Mouse (Mus musculus): ENCODE measurements around the gene Nemp2. TPM values are rescaled to one million over a fixed set of nuclear protein-coding genes. Genes with fewer than 3 reads are reported as not detected.
A peak's percentile ranks its signal among the peaks of the same experiment; 100 is the strongest.

Gene Nemp2
- polyA plus RNA-seq, 1 experiment from 2014 or later: 9.3 TPM

DNA sequence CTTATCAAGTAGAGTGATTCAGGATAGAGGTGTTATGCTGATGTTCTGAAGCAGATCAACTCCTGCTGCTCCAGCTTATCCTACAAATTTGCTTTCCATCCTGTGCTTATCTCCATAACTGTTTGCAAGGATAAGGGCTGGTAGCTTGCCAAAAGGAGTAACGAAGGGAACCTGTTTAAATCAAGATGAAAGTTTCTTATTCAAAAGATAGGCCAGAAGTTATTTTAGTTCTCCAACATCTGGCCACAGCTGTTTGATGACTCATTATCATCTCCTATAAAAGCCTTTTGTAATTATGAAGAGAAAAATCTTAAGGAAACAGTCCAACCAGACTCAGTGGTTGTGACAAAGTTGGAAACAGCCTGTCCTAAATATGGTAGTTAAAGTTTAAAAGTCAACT, 12.3 kb upstream of the Nemp2 start:
- no peak overlapping the region for H3K9ac ChIP-seq (replicated peaks; ENCODE audit: low read depth, low read length)
- no peaks in the 10 kb centered on the region for H3K36me3 ChIP-seq (ENCODE audit: control insufficient read depth, insufficient read depth)
- H3K4me3 ChIP-seq (replicated peaks; ENCODE audit: low read length): no peak overlapping the region
- no peaks in the 10 kb centered on the region for H3K27me3 ChIP-seq (replicated peaks; ENCODE audit: control insufficient read depth, insufficient read depth, low read length)
- H3K27ac ChIP-seq (ENCODE audit: low read length): no peak overlapping the region
- no peak for ATAC-seq
- no peak overlapping the region for H3K4me2 ChIP-seq (ENCODE audit: low read length)
- no peaks in the 10 kb centered on the region for H3K4me1 ChIP-seq (replicated peaks; ENCODE audit: control insufficient read depth, insufficient read depth, low read length)
- H3K9me3 ChIP-seq (ENCODE audit: control insufficient read depth, low read length): no peaks in the 10 kb centered on the region
- 60% methylated on average over 1 of the region's 1 CpGs for WGBS

DNA sequence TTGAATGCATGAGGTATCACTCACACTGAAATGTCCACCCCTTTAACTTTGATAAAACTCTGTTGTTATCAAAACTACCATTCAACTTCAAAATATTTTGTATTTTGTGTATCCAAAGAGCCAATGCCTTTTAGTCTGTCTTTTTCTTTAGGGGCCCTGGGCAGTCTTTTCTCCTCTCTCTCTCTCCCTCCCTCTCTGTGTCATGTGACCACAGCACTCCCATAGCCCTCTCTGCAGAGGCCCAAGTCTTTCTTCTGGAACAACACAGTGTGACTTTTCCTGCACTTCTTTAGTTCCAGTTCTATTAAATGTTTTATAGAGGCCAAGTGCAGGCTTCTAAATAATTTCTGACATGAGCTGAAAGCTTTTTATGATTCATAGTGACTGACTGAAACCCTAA, 10.1 kb upstream of the Nemp2 start:
- H3K4me2 ChIP-seq (ENCODE audit: low read length): no peak overlapping the region
- H3K27ac ChIP-seq (ENCODE audit: low read length): no peak overlapping the region
- H3K9me3 ChIP-seq (ENCODE audit: control insufficient read depth, low read length): no peaks in the 10 kb centered on the region
- H3K36me3 ChIP-seq (ENCODE audit: control insufficient read depth, insufficient read depth): no peaks in the 10 kb centered on the region
- H3K9ac ChIP-seq (replicated peaks; ENCODE audit: low read depth, low read length): no peak overlapping the region
- H3K4me1 ChIP-seq (replicated peaks; ENCODE audit: control insufficient read depth, insufficient read depth, low read length): no peaks in the 10 kb centered on the region
- no peak for ATAC-seq
- no peaks in the 10 kb centered on the region for H3K27me3 ChIP-seq (replicated peaks; ENCODE audit: control insufficient read depth, insufficient read depth, low read length)
- H3K4me3 ChIP-seq (replicated peaks; ENCODE audit: low read length): no peak overlapping the region

DNA sequence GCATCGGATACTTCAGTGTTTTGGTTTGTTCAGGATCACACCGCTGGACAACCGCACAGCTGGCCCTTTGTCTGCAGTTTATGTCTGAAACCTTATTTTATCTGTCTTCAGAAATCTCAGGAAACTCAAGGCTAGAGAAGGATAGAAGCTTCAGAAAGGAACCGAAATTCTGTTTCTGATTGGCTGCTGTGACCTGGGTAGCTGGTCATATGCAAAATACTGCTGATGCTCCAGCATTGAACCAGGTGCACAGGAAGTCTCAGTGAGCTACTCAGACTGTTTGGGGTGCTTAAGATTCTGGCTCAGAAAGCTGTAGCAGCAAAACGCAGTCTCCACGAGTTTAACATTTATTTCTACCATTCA, 415 bp downstream of the Nemp2 start:
- under 1% methylated on average over 6 of the region's 6 CpGs for WGBS
- Histone ChIP-seq H3K27me3 (replicated peaks; ENCODE audit: control insufficient read depth, insufficient read depth, low read length) (no peaks in the 10 kb centered on the region), H3K4me1 (replicated peaks; ENCODE audit: control insufficient read depth, insufficient read depth, low read length) (peaks cover 14% of the 10 kb centered on the region), H3K4me3 (replicated peaks; ENCODE audit: low read length) (peak overlapping the region; percentile 59), H3K9me3 (ENCODE audit: control insufficient read depth, low read length) (no peaks in the 10 kb centered on the region), H3K27ac (ENCODE audit: low read length) (peak overlapping the region; percentile 62), H3K4me2 (ENCODE audit: low read length) (peak overlapping the region; percentile 71), H3K9ac (replicated peaks; ENCODE audit: low read depth, low read length) (peak overlapping the region; percentile 69), H3K36me3 (ENCODE audit: control insufficient read depth, insufficient read depth) (no peaks in the 10 kb centered on the region)
- ATAC-seq: peak; percentile 80

DNA sequence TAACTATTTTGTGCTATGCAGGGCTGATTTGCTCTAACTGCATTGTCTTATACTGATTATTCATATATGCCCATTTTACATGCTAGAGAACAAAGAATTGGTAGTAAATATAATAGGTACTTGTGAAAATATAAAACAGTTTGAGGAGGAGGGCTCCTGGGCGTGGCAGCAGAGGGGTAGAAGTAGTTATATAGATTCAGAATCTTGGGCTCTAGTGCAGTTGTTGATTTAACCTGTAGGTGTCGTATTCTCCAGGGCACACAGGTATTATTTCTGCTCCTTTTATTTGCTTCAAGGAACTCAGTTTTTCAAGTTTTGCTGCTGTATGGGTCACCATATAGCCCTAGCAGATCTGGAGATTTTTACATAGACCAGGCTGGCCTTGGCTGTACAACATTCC, 1.1 kb downstream of the Nemp2 start:
- no peak overlapping the region for H3K27ac ChIP-seq (ENCODE audit: low read length)
- H3K27me3 ChIP-seq (replicated peaks; ENCODE audit: control insufficient read depth, insufficient read depth, low read length): no peaks in the 10 kb centered on the region
- H3K4me2 ChIP-seq (ENCODE audit: low read length): peak overlapping the region; percentile 71
- no peaks in the 10 kb centered on the region for H3K36me3 ChIP-seq (ENCODE audit: control insufficient read depth, insufficient read depth)
- peak overlapping the region; percentile 59 for H3K4me3 ChIP-seq (replicated peaks; ENCODE audit: low read length)
- peaks cover 14% of the 10 kb centered on the region for H3K4me1 ChIP-seq (replicated peaks; ENCODE audit: control insufficient read depth, insufficient read depth, low read length)
- no peaks in the 10 kb centered on the region for H3K9me3 ChIP-seq (ENCODE audit: control insufficient read depth, low read length)
- H3K9ac ChIP-seq (replicated peaks; ENCODE audit: low read depth, low read length): peak overlapping the region; percentile 69
- no peak for ATAC-seq
- WGBS: 55% methylated on average over 2 of the region's 2 CpGs

DNA sequence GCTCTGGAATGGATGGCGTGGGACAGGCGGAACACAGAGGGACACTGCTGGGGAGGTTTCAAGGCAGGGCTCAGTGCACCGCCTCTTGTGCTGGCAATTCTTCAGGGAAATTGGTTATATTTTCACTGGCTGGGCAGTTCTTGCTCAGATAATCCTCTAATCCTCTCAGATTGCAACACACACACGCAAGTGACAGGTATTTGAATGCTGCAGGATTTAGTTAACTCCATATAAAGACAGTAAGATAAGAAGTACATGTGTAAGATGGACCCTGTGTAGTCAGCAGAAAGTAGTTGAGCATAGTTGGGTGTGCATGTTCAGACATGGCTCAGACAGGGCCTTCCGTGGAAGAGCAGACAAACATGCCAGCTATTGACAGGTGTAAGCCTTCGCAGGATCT, 3.7 kb downstream of the Nemp2 start:
- no peaks in the 10 kb centered on the region for H3K36me3 ChIP-seq (ENCODE audit: control insufficient read depth, insufficient read depth)
- no peak overlapping the region for H3K27ac ChIP-seq (ENCODE audit: low read length)
- no peak overlapping the region for H3K9ac ChIP-seq (replicated peaks; ENCODE audit: low read depth, low read length)
- peaks cover 14% of the 10 kb centered on the region for H3K4me1 ChIP-seq (replicated peaks; ENCODE audit: control insufficient read depth, insufficient read depth, low read length)
- WGBS: 95% methylated on average over 6 of the region's 6 CpGs
- no peak overlapping the region for H3K4me3 ChIP-seq (replicated peaks; ENCODE audit: low read length)
- no peak for ATAC-seq
- no peaks in the 10 kb centered on the region for H3K9me3 ChIP-seq (ENCODE audit: control insufficient read depth, low read length)
- no peaks in the 10 kb centered on the region for H3K27me3 ChIP-seq (replicated peaks; ENCODE audit: control insufficient read depth, insufficient read depth, low read length)
- H3K4me2 ChIP-seq (ENCODE audit: low read length): no peak overlapping the region

DNA sequence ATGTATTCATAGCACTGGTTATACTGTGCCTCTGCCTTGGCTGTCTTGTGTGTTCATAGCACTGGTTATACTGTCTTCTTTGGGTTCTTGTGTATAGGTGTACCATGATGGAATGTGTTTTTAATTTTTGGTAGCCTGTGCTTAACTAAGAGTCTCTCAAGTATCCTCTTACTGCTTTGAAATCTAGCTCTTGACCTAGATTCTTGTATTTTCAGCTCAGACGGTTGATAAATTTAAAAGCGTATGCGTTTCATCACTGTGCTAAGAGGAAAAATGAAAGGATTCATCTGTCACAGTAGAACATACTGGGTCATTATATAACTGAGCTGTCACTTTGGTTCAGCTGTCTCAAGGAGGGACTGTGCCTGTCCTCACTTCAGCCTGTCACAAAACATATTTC, 5.4 kb downstream of the Nemp2 start:
- H3K4me1 ChIP-seq (replicated peaks; ENCODE audit: control insufficient read depth, insufficient read depth, low read length): peaks cover 14% of the 10 kb centered on the region
- 95% methylated on average over 3 of the region's 3 CpGs for WGBS
- ATAC-seq: no peak
- no peak overlapping the region for H3K9ac ChIP-seq (replicated peaks; ENCODE audit: low read depth, low read length)
- H3K9me3 ChIP-seq (ENCODE audit: control insufficient read depth, low read length): no peaks in the 10 kb centered on the region
- H3K36me3 ChIP-seq (ENCODE audit: control insufficient read depth, insufficient read depth): no peaks in the 10 kb centered on the region
- no peak overlapping the region for H3K27ac ChIP-seq (ENCODE audit: low read length)
- H3K27me3 ChIP-seq (replicated peaks; ENCODE audit: control insufficient read depth, insufficient read depth, low read length): no peaks in the 10 kb centered on the region
- no peak overlapping the region for H3K4me3 ChIP-seq (replicated peaks; ENCODE audit: low read length)
- H3K4me2 ChIP-seq (ENCODE audit: low read length): no peak overlapping the region

DNA sequence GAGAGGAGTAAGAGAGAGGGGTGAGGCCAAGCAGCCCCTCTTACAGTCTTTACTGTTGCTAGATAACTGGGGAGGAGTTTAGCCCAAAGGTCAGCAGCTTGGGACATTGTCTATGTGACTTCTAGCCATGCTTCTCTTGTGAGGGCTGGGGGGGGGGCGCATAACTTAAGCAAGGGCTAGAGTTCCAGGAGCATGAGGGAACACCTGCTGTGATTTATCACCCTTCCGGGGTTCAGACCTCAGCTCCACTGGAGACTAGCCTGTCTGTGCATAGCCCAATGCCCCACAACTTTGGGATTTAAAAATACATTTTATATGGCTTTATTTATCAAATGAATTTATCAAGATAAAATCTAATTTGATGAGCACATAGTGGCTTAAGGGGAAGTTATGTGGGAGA, 7.6 kb downstream of the Nemp2 start:
- no peak for ATAC-seq
- Histone ChIP-seq H3K4me3 (replicated peaks; ENCODE audit: low read length) (no peak overlapping the region), H3K27me3 (replicated peaks; ENCODE audit: control insufficient read depth, insufficient read depth, low read length) (no peaks in the 10 kb centered on the region), H3K27ac (ENCODE audit: low read length) (no peak overlapping the region), H3K4me1 (replicated peaks; ENCODE audit: control insufficient read depth, insufficient read depth, low read length) (no peaks in the 10 kb centered on the region), H3K4me2 (ENCODE audit: low read length) (no peak overlapping the region), H3K9ac (replicated peaks; ENCODE audit: low read depth, low read length) (no peak overlapping the region), H3K9me3 (ENCODE audit: control insufficient read depth, low read length) (no peaks in the 10 kb centered on the region), H3K36me3 (ENCODE audit: control insufficient read depth, insufficient read depth) (no peaks in the 10 kb centered on the region)
- 92% methylated on average over 2 of the region's 2 CpGs for WGBS

DNA sequence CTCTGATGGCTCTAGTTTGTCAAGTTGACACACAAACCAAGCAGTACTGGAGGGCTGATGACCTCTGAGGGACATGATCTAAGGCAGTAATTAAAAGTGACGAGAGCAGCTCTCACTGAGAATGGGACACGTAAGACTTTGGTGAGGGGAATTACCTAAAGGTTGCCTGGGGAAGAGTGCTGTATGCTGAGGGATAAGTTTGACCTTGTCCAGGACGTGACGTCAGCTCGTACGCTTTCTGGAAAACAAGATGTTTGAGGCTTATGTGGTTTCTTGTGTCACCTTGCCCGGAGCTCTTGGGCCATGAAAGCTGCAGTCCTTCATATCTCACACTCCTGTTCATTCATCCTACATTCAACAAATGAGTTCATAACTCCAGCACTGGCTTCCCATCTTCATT, 8.6 kb downstream of the Nemp2 start:
- Histone ChIP-seq H3K9ac (replicated peaks; ENCODE audit: low read depth, low read length) (no peak overlapping the region), H3K9me3 (ENCODE audit: control insufficient read depth, low read length) (no peaks in the 10 kb centered on the region), H3K36me3 (ENCODE audit: control insufficient read depth, insufficient read depth) (no peaks in the 10 kb centered on the region), H3K4me2 (ENCODE audit: low read length) (no peak overlapping the region), H3K4me1 (replicated peaks; ENCODE audit: control insufficient read depth, insufficient read depth, low read length) (no peaks in the 10 kb centered on the region), H3K27ac (ENCODE audit: low read length) (no peak overlapping the region), H3K4me3 (replicated peaks; ENCODE audit: low read length) (no peak overlapping the region), H3K27me3 (replicated peaks; ENCODE audit: control insufficient read depth, insufficient read depth, low read length) (no peaks in the 10 kb centered on the region)
- ATAC-seq: no peak
- 96% methylated on average over 7 of the region's 7 CpGs for WGBS

DNA sequence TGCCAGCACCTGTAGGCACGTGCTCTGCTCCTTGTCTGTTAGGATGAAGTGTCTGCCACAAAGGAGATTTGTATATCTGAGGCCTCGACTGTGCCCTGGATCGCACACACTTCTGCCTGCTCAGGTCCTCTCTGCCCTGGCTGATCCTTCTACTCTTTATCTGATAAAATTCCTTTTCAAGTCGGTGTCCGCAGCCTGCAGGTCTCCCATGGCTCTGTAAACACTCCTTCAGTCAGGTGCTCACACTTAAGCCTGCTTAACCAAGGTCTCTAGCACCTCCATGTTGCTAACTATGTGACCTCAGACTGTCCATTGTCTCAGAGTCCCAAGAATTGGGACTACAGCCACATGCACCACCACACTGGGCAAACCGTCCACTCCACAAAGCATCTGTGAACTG, 9.8 kb downstream of the Nemp2 start:
- no peak overlapping the region for H3K27ac ChIP-seq (ENCODE audit: low read length)
- no peak overlapping the region for H3K4me2 ChIP-seq (ENCODE audit: low read length)
- no peaks in the 10 kb centered on the region for H3K27me3 ChIP-seq (replicated peaks; ENCODE audit: control insufficient read depth, insufficient read depth, low read length)
- H3K9me3 ChIP-seq (ENCODE audit: control insufficient read depth, low read length): no peaks in the 10 kb centered on the region
- H3K9ac ChIP-seq (replicated peaks; ENCODE audit: low read depth, low read length): no peak overlapping the region
- 86% methylated on average over 6 of the region's 6 CpGs for WGBS
- no peak overlapping the region for H3K4me3 ChIP-seq (replicated peaks; ENCODE audit: low read length)
- no peak for ATAC-seq
- H3K4me1 ChIP-seq (replicated peaks; ENCODE audit: control insufficient read depth, insufficient read depth, low read length): no peaks in the 10 kb centered on the region
- no peaks in the 10 kb centered on the region for H3K36me3 ChIP-seq (ENCODE audit: control insufficient read depth, insufficient read depth)

DNA sequence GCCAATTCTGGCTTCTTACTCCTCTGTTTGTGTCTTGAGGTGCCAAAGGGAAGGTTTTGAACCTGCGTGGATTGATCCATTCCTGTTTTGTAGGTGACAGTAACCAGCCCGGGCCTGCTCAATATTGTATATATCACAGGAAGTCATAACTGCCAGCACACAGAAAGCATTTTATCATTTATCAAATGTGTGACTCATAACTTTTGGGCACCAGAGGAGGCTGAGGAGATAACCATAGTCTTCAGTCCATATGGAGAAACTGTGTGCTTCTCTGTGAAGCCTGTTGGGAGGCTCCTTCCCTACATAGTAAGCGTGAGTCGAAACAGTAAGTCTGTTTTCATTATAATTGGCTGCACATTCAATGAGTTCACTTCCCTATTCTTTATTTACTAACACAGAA, 10.2 kb downstream of the Nemp2 start:
- Histone ChIP-seq H3K9ac (replicated peaks; ENCODE audit: low read depth, low read length) (no peak overlapping the region), H3K27ac (ENCODE audit: low read length) (no peak overlapping the region), H3K36me3 (ENCODE audit: control insufficient read depth, insufficient read depth) (no peaks in the 10 kb centered on the region), H3K4me3 (replicated peaks; ENCODE audit: low read length) (no peak overlapping the region), H3K9me3 (ENCODE audit: control insufficient read depth, low read length) (no peaks in the 10 kb centered on the region), H3K4me1 (replicated peaks; ENCODE audit: control insufficient read depth, insufficient read depth, low read length) (no peaks in the 10 kb centered on the region), H3K27me3 (replicated peaks; ENCODE audit: control insufficient read depth, insufficient read depth, low read length) (no peaks in the 10 kb centered on the region), H3K4me2 (ENCODE audit: low read length) (no peak overlapping the region)
- 83% methylated on average over 4 of the region's 4 CpGs for WGBS
- no peak for ATAC-seq

Data from forebrain, embryonic 16.5 days (tissue).